Mouse (Mus musculus) E14TG2a.4 (cell line): ENCODE measurements around the gene Atp13a4.

ENCODE experiments used
- CTCF ChIP-seq: conservative IDR thresholded peaks from 2 replicates; pipeline ENCODE4 v1.5.1; 2014; ENCODE audit warnings: low read length
- NANOG ChIP-seq: IDR thresholded peaks from 2 replicates; pipeline ENCODE4 v1.6.1; 2014; ENCODE audit warnings: borderline replicate concordance, low read length, mixed read lengths
- POU5F1 ChIP-seq: IDR thresholded peaks from 2 replicates; pipeline ENCODE4 v1.6.1; 2014; ENCODE audit warnings: low read length, borderline replicate concordance

- TF ChIP-seq CTCF = no peak
- TF ChIP-seq NANOG = no peak
- no peak for TF ChIP-seq POU5F1
Observed at GRCm38 (mm10) chr16:29453282-29453681, 91.4 kb downstream of the Atp13a4 start.
